In genomic region chr11:86984990-86985389, GRCm38 (mm10) we compare ENCODE assay signal across 27 mouse cellular contexts. TPM values are rescaled to one million over a fixed set of nuclear protein-coding genes. Genes with fewer than 3 reads are reported as not detected.
A peak's percentile ranks its signal among the peaks of the same experiment; 100 is the strongest.
DNase-seq lines count a peak whose midpoint lies in the region; ATAC-seq and TF ChIP-seq lines count a peak whose summit lies in the region.
"Had no signal": no experiment of that assay in that cellular context is flagged by ENCODE, and none has a peak within 500 bp of the region (broad histone marks: within the 10 kb centered on the region; RNA-seq: fewer than 3 reads in every experiment).

No protein-coding gene starts in this region.

- no peak for TF ChIP-seq CTCF in kidney, adult 2 months (conservative IDR thresholded peaks at IDR 0.05; ENCODE audit: insufficient read depth, insufficient read length, low read depth, low read length)

- H3K36me3 ChIP-seq in kidney, adult 2 months (ENCODE audit: control insufficient read depth, insufficient read depth, low read length), result no peaks in the 10 kb centered on the region
- H3K36me3 ChIP-seq in kidney, embryonic 15.5 days, result no peaks in the 10 kb centered on the region
- H3K36me3 ChIP-seq: G1E; hindbrain, embryonic 13.5 days; limb, embryonic 13.5 days; liver, embryonic 12.5 days; midbrain, embryonic 12.5 days; neural tube, embryonic 12.5 days; stomach, embryonic 15.5 days had no signal

- no peaks in the 10 kb centered on the region for H3K27me3 ChIP-seq in kidney, adult 2 months (replicated peaks; ENCODE audit: control insufficient read depth, insufficient read depth, low read length)
- H3K27me3 ChIP-seq in kidney, embryonic 15.5 days, result no peaks in the 10 kb centered on the region
- H3K27me3 ChIP-seq: forebrain, embryonic 13.5 days; hindbrain, embryonic 13.5 days; limb, embryonic 13.5 days; liver, embryonic 12.5 days; midbrain, embryonic 12.5 days; neural tube, embryonic 12.5 days; stomach, embryonic 15.5 days had no signal

- H3K9me3 ChIP-seq in kidney, embryonic 15.5 days (replicated peaks), result no peaks in the 10 kb centered on the region
- H3K9me3 ChIP-seq: forebrain, embryonic 13.5 days; G1E; hindbrain, embryonic 13.5 days; limb, embryonic 13.5 days; liver, embryonic 12.5 days; megakaryocyte, embryonic 14.5 days; midbrain, embryonic 12.5 days; neural tube, embryonic 12.5 days; stomach, embryonic 15.5 days had no signal

- no peak for TF ChIP-seq POLR2A in kidney, adult 2 months (IDR thresholded peaks at IDR 0.05; ENCODE audit: low read depth, low read length)

- no peak overlapping the region for H3K4me3 ChIP-seq in kidney, adult 2 months (ENCODE audit: insufficient read depth, low read depth, low read length)
- no peak overlapping the region for H3K4me3 ChIP-seq in kidney, embryonic 15.5 days (replicated peaks)
- H3K4me3 ChIP-seq: forebrain, embryonic 13.5 days; hindbrain, embryonic 13.5 days; layer of hippocampus, adult 2 months; left cerebral cortex, adult 2 months; limb, embryonic 13.5 days; liver, embryonic 12.5 days; megakaryocyte, embryonic 14.5 days; midbrain, embryonic 12.5 days; myocyte; neural tube, embryonic 12.5 days; stomach, embryonic 15.5 days had no signal

- H3K9ac ChIP-seq in kidney, embryonic 15.5 days, result no peak overlapping the region
- H3K9ac ChIP-seq: forebrain, embryonic 13.5 days; hindbrain, embryonic 13.5 days; limb, embryonic 13.5 days; liver, embryonic 12.5 days; liver, postnatal 0 days; midbrain, embryonic 12.5 days; neural tube, embryonic 12.5 days; stomach, embryonic 15.5 days had no signal

- DNase-seq in cerebellum, adult 11 months, result peak; percentile 50
- no peak for DNase-seq in cerebellum, postnatal 4 days (ENCODE audit: low spot score in 2 of 2)
- DNase-seq in kidney, adult 2 months, result peak; percentile 55
- DNase-seq in cerebellum, adult 9-11 months, result peak; percentile 72
- DNase-seq in right cerebral cortex, postnatal 4 days, result no peak
- DNase-seq in adrenal gland, postnatal 25 days, result no peak
- no peak for DNase-seq in left cerebral cortex, adult 9 months (ENCODE audit: low spot score in 2 of 2)
- DNase-seq: adrenal gland, postnatal 10 days; gastrocnemius, postnatal 36 days; heart, adult 18-20 months; heart, postnatal 4 days; kidney, postnatal 25 days; liver, postnatal 0 days had no signal

- no peak overlapping the region for H3K4me2 ChIP-seq in kidney, embryonic 15.5 days
- H3K4me2 ChIP-seq: forebrain, embryonic 13.5 days; hindbrain, embryonic 13.5 days; limb, embryonic 13.5 days; liver, embryonic 12.5 days; midbrain, embryonic 12.5 days; neural tube, embryonic 12.5 days; stomach, embryonic 15.5 days had no signal

- H3K4me1 ChIP-seq in kidney, adult 2 months (ENCODE audit: control insufficient read depth, insufficient read depth, low read length), result 0 out of 2 replicates have a peak, but pooled peaks cover 6% of the 10 kb centered on the region
- peaks cover 14% of the 10 kb centered on the region for H3K4me1 ChIP-seq in kidney, embryonic 15.5 days

- no peak overlapping the region for H3K27ac ChIP-seq in kidney, adult 2 months (ENCODE audit: insufficient read depth, low read depth, low read length)
- H3K27ac ChIP-seq in kidney, embryonic 15.5 days, result no peak overlapping the region
- H3K27ac ChIP-seq: forebrain, embryonic 13.5 days; hindbrain, embryonic 13.5 days; layer of hippocampus, adult 2 months; left cerebral cortex, adult 2 months; limb, embryonic 13.5 days; liver, embryonic 12.5 days; midbrain, embryonic 12.5 days; neural tube, embryonic 12.5 days; stomach, embryonic 15.5 days had no signal

- 66% methylated on average over 3 of the region's 3 CpGs for WGBS in kidney, adult 2 months
- WGBS in kidney, embryonic 15.5 days, result 74% methylated on average over 3 of the region's 3 CpGs

- no peak for ATAC-seq in kidney, embryonic 15.5 days (replicated peaks; ENCODE audit: low FRiP score)
- ATAC-seq: forebrain, embryonic 13.5 days; intestine, postnatal 0 days; liver, embryonic 12.5 days; liver, postnatal 0 days had no signal

RNA-seq across cellular contexts. Expression of gene Ypel2, which starts 8.5 kb away (rescaled TPM):
- 4.7 TPM in 2 replicates for polyA plus RNA-seq in kidney, adult 2 months (2012; rRNA removed)
- 10.1 and 10.4 TPM in 2 replicates for polyA plus RNA-seq in kidney, embryonic 15.5 days (2015; fragmentation: Nextera tagmentation; extraction: Ambion mirVana)
- total RNA-seq in adrenal gland, postnatal 25 days (2021), result 38.3 and 38.6 TPM in 2 replicates

Comparison
In these comparisons a context has a peak if more than half of its experiments do, and no peak if none do; other contexts are left out.
1. DNase-seq: peak in cerebellum, adult 11 months (single experiment), kidney, adult 2 months (single experiment) and cerebellum, adult 9-11 months (single experiment); none in cerebellum, postnatal 4 days (0 of 2), right cerebral cortex, postnatal 4 days (single experiment), adrenal gland, postnatal 25 days (single experiment) and left cerebral cortex, adult 9 months (0 of 2).